Mouse (Mus musculus) liver, embryonic 15.5 days (tissue): Measurements from ENCODE around the gene Tigit. TPM values are rescaled to one million over a fixed set of nuclear protein-coding genes. Genes with fewer than 3 reads are reported as not detected.

ENCODE experiments used
- ATAC-seq: fragments of 200-750 bp; cut with Nextera tagmentation; 2 replicates; pipeline ENCODE4 v1.8.0; 2017; ENCODE audit warnings: moderate number of reproducible peaks, mild to moderate bottlenecking, moderate library complexity; ENCODE audit not compliant: insufficient read depth
- H3K27ac ChIP-seq: fragments of 300-500 bp; sonication (generic); replicated peaks from 2 replicates; pipeline ENCODE4 v1.5.1; 2015; ENCODE audit warnings: mild to moderate bottlenecking, inconsistent platforms
- H3K27me3 ChIP-seq: fragments of 300-500 bp; sonication (generic); 2 replicates; pipeline ENCODE4 v1.6.1; 2015; ENCODE audit warnings: mild to moderate bottlenecking, inconsistent platforms
- H3K36me3 ChIP-seq: fragments of 300-500 bp; sonication (generic); replicated peaks from 2 replicates; pipeline ENCODE4 v1.6.1; 2015; ENCODE audit warnings: moderate library complexity, mild to moderate bottlenecking, inconsistent platforms
- H3K4me1 ChIP-seq: fragments of 300-500 bp; sonication (generic); replicated peaks from 2 replicates; pipeline ENCODE4 v1.6.1; 2015; ENCODE audit warnings: inconsistent platforms
- H3K4me2 ChIP-seq: fragments of 300-500 bp; sonication (generic); 2 replicates; pipeline ENCODE4 v1.6.1; 2015; ENCODE audit warnings: moderate library complexity, mild to moderate bottlenecking, inconsistent platforms
- H3K4me3 ChIP-seq: fragments of 300-500 bp; sonication (generic); replicated peaks from 2 replicates; pipeline ENCODE4 v1.5.1; 2015; ENCODE audit warnings: mild to moderate bottlenecking, inconsistent platforms
- H3K9ac ChIP-seq: fragments of 300-500 bp; sonication (generic); 2 replicates; pipeline ENCODE4 v1.6.1; 2015; ENCODE audit warnings: moderate library complexity, mild to moderate bottlenecking, inconsistent platforms
- H3K9me3 ChIP-seq: fragments of 300-500 bp; sonication (generic); replicated peaks from 2 replicates; pipeline ENCODE4 v1.6.1; 2016; ENCODE audit warnings: inconsistent platforms
- WGBS: fragments of 180-500 bp; shearing (Covaris S2); methylation state at CpG from one replicate; pipeline ENCODE4 v1.1.7; 2015; ENCODE audit warnings: mixed read lengths; ENCODE audit not compliant: insufficient replicate concordance; 5-methylcytosine and 5-hydroxymethylcytosine counted together
- polyA plus RNA-seq: library from polyadenylated mRNA; unstranded; fragments of >200 nt; fragmentation: Nextera tagmentation; extraction: Ambion mirVana; gene quantifications from 2 replicates; pipeline ENCODE4 v1.2.1, GENCODE M21; 2015

Gene Tigit
- polyA plus RNA-seq, 1 experiment from 2014 or later: not detected

- H3K9ac ChIP-seq: no peak overlapping the region
- H3K9me3 ChIP-seq: no peaks in the 10 kb centered on the region
- no peak overlapping the region for H3K27ac ChIP-seq
- no peak for ATAC-seq
- H3K4me2 ChIP-seq: no peak overlapping the region
- H3K36me3 ChIP-seq: no peaks in the 10 kb centered on the region
- no peaks in the 10 kb centered on the region for H3K4me1 ChIP-seq
- H3K4me3 ChIP-seq: no peak overlapping the region
- H3K27me3 ChIP-seq: no peaks in the 10 kb centered on the region
Measured at GRCm38 (mm10) chr16:43664861-43665260, 915 bp upstream of the Tigit start.

- Histone ChIP-seq H3K9ac (no peak overlapping the region), H3K27ac (no peak overlapping the region), H3K4me3 (no peak overlapping the region), H3K27me3 (no peaks in the 10 kb centered on the region), H3K4me2 (no peak overlapping the region), H3K9me3 (no peaks in the 10 kb centered on the region), H3K36me3 (no peaks in the 10 kb centered on the region), H3K4me1 (no peaks in the 10 kb centered on the region)
- 55% methylated on average over 10 of the region's 10 CpGs for WGBS
- no peak for ATAC-seq
Measured at GRCm38 (mm10) chr16:43662124-43663004, 1.6 kb downstream of the Tigit start.

- Histone ChIP-seq H3K4me2 (no peak overlapping the region), H3K4me1 (no peaks in the 10 kb centered on the region), H3K27me3 (no peaks in the 10 kb centered on the region), H3K9me3 (no peaks in the 10 kb centered on the region), H3K27ac (no peak overlapping the region), H3K36me3 (no peaks in the 10 kb centered on the region), H3K4me3 (no peak overlapping the region), H3K9ac (no peak overlapping the region)
- ATAC-seq: no peak
- WGBS: 70% methylated on average over 5 of the region's 5 CpGs
Measured at GRCm38 (mm10) chr16:43661576-43661975, 2.4 kb downstream of the Tigit start.

- no peak for ATAC-seq
- Histone ChIP-seq H3K27me3 (no peaks in the 10 kb centered on the region), H3K9me3 (no peaks in the 10 kb centered on the region), H3K9ac (no peak overlapping the region), H3K4me1 (no peaks in the 10 kb centered on the region), H3K27ac (no peak overlapping the region), H3K4me2 (no peak overlapping the region), H3K4me3 (no peak overlapping the region), H3K36me3 (no peaks in the 10 kb centered on the region)
- WGBS: 42% methylated on average over 6 of the region's 6 CpGs
Measured at GRCm38 (mm10) chr16:43655183-43655787, 8.7 kb downstream of the Tigit start.

GRCm38 (mm10) chr16:43654269-43654668, 9.7 kb downstream of the Tigit start:
- Histone ChIP-seq H3K9ac (no peak overlapping the region), H3K27ac (no peak overlapping the region), H3K4me2 (no peak overlapping the region), H3K9me3 (no peaks in the 10 kb centered on the region), H3K27me3 (no peaks in the 10 kb centered on the region), H3K36me3 (no peaks in the 10 kb centered on the region), H3K4me3 (no peak overlapping the region), H3K4me1 (no peaks in the 10 kb centered on the region)
- 40% methylated on average over 3 of the region's 3 CpGs for WGBS
- no peak for ATAC-seq

GRCm38 (mm10) chr16:43653288-43653687, 10.7 kb downstream of the Tigit start:
- no peaks in the 10 kb centered on the region for H3K36me3 ChIP-seq
- H3K9ac ChIP-seq: no peak overlapping the region
- H3K4me2 ChIP-seq: no peak overlapping the region
- no peak for ATAC-seq
- H3K27ac ChIP-seq: no peak overlapping the region
- no peak overlapping the region for H3K4me3 ChIP-seq
- 47% methylated on average over 2 of the region's 2 CpGs for WGBS
- no peaks in the 10 kb centered on the region for H3K9me3 ChIP-seq
- H3K27me3 ChIP-seq: no peaks in the 10 kb centered on the region
- H3K4me1 ChIP-seq: no peaks in the 10 kb centered on the region

GRCm38 (mm10) chr16:43650355-43651080, 13.4 kb downstream of the Tigit start:
- no peaks in the 10 kb centered on the region for H3K4me1 ChIP-seq
- H3K9me3 ChIP-seq: no peaks in the 10 kb centered on the region
- no peak overlapping the region for H3K27ac ChIP-seq
- no peak overlapping the region for H3K4me3 ChIP-seq
- no peaks in the 10 kb centered on the region for H3K36me3 ChIP-seq
- ATAC-seq: no peak
- 53% methylated on average over 3 of the region's 3 CpGs for WGBS
- H3K27me3 ChIP-seq: no peaks in the 10 kb centered on the region
- H3K9ac ChIP-seq: no peak overlapping the region
- H3K4me2 ChIP-seq: no peak overlapping the region

GRCm38 (mm10) chr16:43647641-43648040, 16.3 kb downstream of the Tigit start:
- 48% methylated on average over 1 of the region's 1 CpGs for WGBS
- Histone ChIP-seq H3K27me3 (no peaks in the 10 kb centered on the region), H3K4me2 (no peak overlapping the region), H3K9ac (no peak overlapping the region), H3K4me1 (no peaks in the 10 kb centered on the region), H3K36me3 (no peaks in the 10 kb centered on the region), H3K27ac (no peak overlapping the region), H3K9me3 (no peaks in the 10 kb centered on the region), H3K4me3 (no peak overlapping the region)
- no peak for ATAC-seq

GRCm38 (mm10) chr16:43646943-43647342, 17.0 kb downstream of the Tigit start:
- Histone ChIP-seq H3K9me3 (no peaks in the 10 kb centered on the region), H3K27ac (no peak overlapping the region), H3K36me3 (no peaks in the 10 kb centered on the region), H3K4me1 (no peaks in the 10 kb centered on the region), H3K4me3 (no peak overlapping the region), H3K4me2 (no peak overlapping the region), H3K9ac (no peak overlapping the region), H3K27me3 (no peaks in the 10 kb centered on the region)
- no peak for ATAC-seq
- 56% methylated on average over 3 of the region's 3 CpGs for WGBS

GRCm38 (mm10) chr16:43645879-43646278, 18.1 kb downstream of the Tigit start:
- Histone ChIP-seq H3K9me3 (no peaks in the 10 kb centered on the region), H3K4me3 (no peak overlapping the region), H3K27me3 (no peaks in the 10 kb centered on the region), H3K4me1 (no peaks in the 10 kb centered on the region), H3K27ac (no peak overlapping the region), H3K4me2 (no peak overlapping the region), H3K9ac (no peak overlapping the region), H3K36me3 (no peaks in the 10 kb centered on the region)
- 46% methylated on average over 4 of the region's 4 CpGs for WGBS
- no peak for ATAC-seq

GRCm38 (mm10) chr16:43641230-43641629, 22.7 kb downstream of the Tigit start:
- no peak for ATAC-seq
- Histone ChIP-seq H3K9ac (no peak overlapping the region), H3K9me3 (no peaks in the 10 kb centered on the region), H3K4me2 (no peak overlapping the region), H3K36me3 (no peaks in the 10 kb centered on the region), H3K27ac (no peak overlapping the region), H3K4me1 (no peaks in the 10 kb centered on the region), H3K4me3 (no peak overlapping the region), H3K27me3 (no peaks in the 10 kb centered on the region)
- WGBS: 49% methylated on average over 8 of the region's 8 CpGs
